ENCODE assay signal across 12 mouse cellular contexts in the genomic region with DNA sequence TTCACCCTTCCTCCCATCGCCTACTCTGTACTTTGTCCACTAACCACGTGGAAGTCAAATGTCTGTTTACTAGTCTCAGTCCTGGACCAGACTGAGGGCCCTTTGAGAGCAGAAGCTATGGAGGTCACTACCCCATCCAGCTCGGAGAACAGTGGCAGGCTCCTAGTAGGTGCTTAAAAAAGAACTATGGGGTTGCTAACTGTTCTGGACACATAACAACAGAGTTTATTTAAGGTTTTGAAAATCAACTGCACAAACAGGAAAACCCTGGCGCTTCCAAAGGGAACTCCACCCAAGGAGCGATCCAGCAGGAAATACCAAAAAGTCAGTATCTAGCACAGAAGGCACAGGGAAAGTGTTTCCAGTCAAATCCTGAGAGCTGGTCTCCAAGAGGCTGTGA.
DNase-seq lines count a peak whose midpoint lies in the region; ATAC-seq and TF ChIP-seq lines count a peak whose summit lies in the region.
"Had no signal": no experiment of that assay in that cellular context is flagged by ENCODE, and none has a peak within 500 bp of the region (broad histone marks: within the 10 kb centered on the region; RNA-seq: fewer than 3 reads in every experiment).

No protein-coding gene starts in this region.

- TF ChIP-seq CTCF in cerebellum, adult 2 months (IDR thresholded peaks at IDR 0.05; ENCODE audit: borderline replicate concordance, insufficient read depth, low read depth, low read length), result no peak

- no peak for ATAC-seq in hindbrain, embryonic 11.5 days (ENCODE audit: low FRiP score)

- no peak for TF ChIP-seq POLR2A in cerebellum, adult 2 months (IDR thresholded peaks at IDR 0.05; ENCODE audit: borderline replicate concordance, insufficient read depth, low read length)

- H3K27ac ChIP-seq in heart, embryonic 10.5 days, result no peak overlapping the region
- H3K27ac ChIP-seq in ES-E14 (ENCODE audit: insufficient read depth, low read depth, low read length, poor library complexity, severe bottlenecking), result peak overlapping the region; percentile 86; the same call in 1 of the 2 replicates
- no peak overlapping the region for H3K27ac ChIP-seq in cerebellum, adult 2 months (ENCODE audit: insufficient read depth, low read length)
- no peak overlapping the region for H3K27ac ChIP-seq in hindbrain, embryonic 11.5 days (ENCODE audit: low read depth, low read length)
- H3K27ac ChIP-seq: hindbrain, embryonic 14.5 days; liver, embryonic 13.5 days; midbrain, embryonic 10.5 days had no signal

- H3K4me3 ChIP-seq in heart, embryonic 10.5 days, result no peak overlapping the region
- peak overlapping the region; percentile 14 to 16; a peak in 1 of 4 replicates for H3K4me3 ChIP-seq in ES-E14 (ENCODE audit: insufficient read depth in 1 of 2, low read depth in 1 of 2, low read length in 2 of 2, poor library complexity in 1 of 2, severe bottlenecking in 1 of 2)
- H3K4me3 ChIP-seq in cerebellum, adult 2 months (replicated peaks; ENCODE audit: insufficient read depth, low read depth, low read length), result no peak overlapping the region
- no peak overlapping the region for H3K4me3 ChIP-seq in hindbrain, embryonic 11.5 days (ENCODE audit: low read depth, low read length)
- H3K4me3 ChIP-seq: liver, embryonic 13.5 days; midbrain, embryonic 10.5 days had no signal

- H3K4me1 ChIP-seq in heart, embryonic 10.5 days, result no peaks in the 10 kb centered on the region
- peaks cover 0 to 10% of the 10 kb centered on the region in 2 experiments; a peak in 1 of 4 replicates for H3K4me1 ChIP-seq in ES-E14 (ENCODE audit: control insufficient read depth in 2 of 2, insufficient read depth in 2 of 2, low read length in 2 of 2, poor library complexity in 1 of 2)
- H3K4me1 ChIP-seq in cerebellum, adult 2 months (ENCODE audit: control insufficient read depth, insufficient read depth, low read length), result no peaks in the 10 kb centered on the region
- H3K4me1 ChIP-seq in hindbrain, embryonic 11.5 days (replicated peaks; ENCODE audit: control insufficient read depth, insufficient read depth, low read length), result no peaks in the 10 kb centered on the region
- H3K4me1 ChIP-seq: liver, embryonic 13.5 days; midbrain, embryonic 10.5 days had no signal

- no peak overlapping the region for H3K4me2 ChIP-seq in hindbrain, embryonic 11.5 days (replicated peaks; ENCODE audit: low read depth, low read length)
- H3K4me2 ChIP-seq: hindbrain, embryonic 14.5 days; liver, embryonic 13.5 days had no signal

- H3K27me3 ChIP-seq in heart, embryonic 10.5 days (ENCODE audit: insufficient read depth, poor library complexity, severe bottlenecking), result no peaks in the 10 kb centered on the region
- H3K27me3 ChIP-seq in cerebellum, adult 2 months (ENCODE audit: control insufficient read depth, insufficient read depth, low read length), result no peaks in the 10 kb centered on the region
- H3K27me3 ChIP-seq in hindbrain, embryonic 11.5 days (ENCODE audit: control insufficient read depth, insufficient read depth, low read length), result no peaks in the 10 kb centered on the region
- H3K27me3 ChIP-seq: liver, embryonic 13.5 days had no signal

- no peaks in the 10 kb centered on the region for H3K36me3 ChIP-seq in heart, embryonic 10.5 days
- H3K36me3 ChIP-seq in ES-E14 (ENCODE audit: control insufficient read depth, insufficient read depth, low read length, poor library complexity, severe bottlenecking), result peaks cover 9% of the 10 kb centered on the region
- H3K36me3 ChIP-seq in hindbrain, embryonic 11.5 days (ENCODE audit: control insufficient read depth, insufficient read depth, low read length), result no peaks in the 10 kb centered on the region
- H3K36me3 ChIP-seq: liver, embryonic 13.5 days; midbrain, embryonic 10.5 days had no signal

- H3K9ac ChIP-seq in ES-E14 (ENCODE audit: insufficient read depth, low read depth, low read length, poor library complexity, severe bottlenecking), result peak overlapping the region; percentile 53; the same call in 1 of the 2 replicates
- H3K9ac ChIP-seq in hindbrain, embryonic 11.5 days (ENCODE audit: low read depth, low read length), result no peak overlapping the region
- H3K9ac ChIP-seq: hindbrain, embryonic 14.5 days; liver, embryonic 13.5 days had no signal

- no peaks in the 10 kb centered on the region for H3K9me3 ChIP-seq in heart, embryonic 10.5 days
- no peaks in the 10 kb centered on the region for H3K9me3 ChIP-seq in ES-E14 (ENCODE audit: control insufficient read depth, insufficient read depth, low read depth, low read length)
- H3K9me3 ChIP-seq in hindbrain, embryonic 11.5 days (ENCODE audit: control insufficient read depth, low read length), result no peaks in the 10 kb centered on the region
- H3K9me3 ChIP-seq: liver, embryonic 13.5 days; midbrain, embryonic 10.5 days had no signal

- in situ Hi-C loops in ES-E14 (cut with MboI; ENCODE audit: low sequenced_read_pairs in 2 of 2, unreplicated experiment in 2 of 2), result no loop called here

- DNase-seq in heart, adult 18-20 months, result peak; percentile 77 to 89
- no peak for DNase-seq in heart, embryonic 10.5 days (ENCODE audit: low spot score)
- DNase-seq in ES-E14 (ENCODE audit: low read depth, low spot score), result no peak
- DNase-seq in heart, adult 8-10 months (ENCODE audit: low spot score), result peak; percentile 88
- DNase-seq in kidney, postnatal 14 days, result peak; percentile 78
- DNase-seq in cerebellum, adult 2 months, result no peak
- DNase-seq in thymus, postnatal 36 days, result no peak
- DNase-seq in hindbrain, embryonic 11.5 days (ENCODE audit: low spot score), result no peak
- DNase-seq: cerebellum, adult 11-12 months; liver, embryonic 13.5 days had no signal

- 68% methylated on average over 5 of the region's 5 CpGs for WGBS in heart, embryonic 10.5 days
- 91% methylated on average over 5 of the region's 5 CpGs for WGBS in cerebellum, adult 2 months
- 85% methylated on average over 5 of the region's 5 CpGs for WGBS in hindbrain, embryonic 11.5 days

TF ChIP-seq in ES-E14, 5 proteins besides CTCF, POLR2A, EP300 and RAD21:
- TF ChIP-seq CHD2 (IDR thresholded peaks at IDR 0.05; ENCODE audit: low read depth, low read length) (no peak), ZNF384 (IDR thresholded peaks at IDR 0.05; ENCODE audit: low read depth, low read length) (no peak), ZC3H11A (IDR thresholded peaks at IDR 0.05; ENCODE audit: borderline replicate concordance, low read depth, low read length) (no peak), MAFK (IDR thresholded peaks at IDR 0.05; ENCODE audit: insufficient read depth, low read depth, low read length) (no peak), HCFC1 (IDR thresholded peaks at IDR 0.05; ENCODE audit: borderline replicate concordance, insufficient read depth, low read length) (no peak)

Comparison
In these comparisons a context has a peak if more than half of its experiments do, and no peak if none do; other contexts are left out.
1. DNase-seq: peak in heart, adult 18-20 months (2 of 2), heart, adult 8-10 months (single experiment) and kidney, postnatal 14 days (single experiment); none in heart, embryonic 10.5 days (single experiment), ES-E14 (single experiment), cerebellum, adult 2 months (0 of 2), thymus, postnatal 36 days (0 of 2) and hindbrain, embryonic 11.5 days (single experiment).
2. H3K4me3 ChIP-seq: peak in ES-E14 (2 of 2); none in heart, embryonic 10.5 days (single experiment), cerebellum, adult 2 months (single experiment) and hindbrain, embryonic 11.5 days (single experiment).